Mouse (Mus musculus) E14TG2a.4 (cell line): Measurements from ENCODE around the gene Pccb.

Experiments used
- CTCF ChIP-seq: conservative IDR thresholded peaks from 2 replicates; pipeline ENCODE4 v1.5.1; 2014; ENCODE audit warnings: low read length
- POU5F1 ChIP-seq: IDR thresholded peaks from 2 replicates; pipeline ENCODE4 v1.6.1; 2014; ENCODE audit warnings: low read length, borderline replicate concordance

GRCm38 (mm10) chr9:100951481-100951880 lies 83.2 kb downstream of the Pccb start:
- no peak for TF ChIP-seq CTCF
- no peak for TF ChIP-seq POU5F1
